Mouse (Mus musculus): ENCODE measurements around the gene Mgea5. TPM values are rescaled to one million over a fixed set of nuclear protein-coding genes. Genes with fewer than 3 reads are reported as not detected.
"Not testable (repeated sequence)": the region's sequence is repeated elsewhere in the genome, so short reads cannot be mapped to it uniquely, and the experiment has no call there.

Gene Mgea5
- polyA plus RNA-seq, 1 experiment from 2014 or later, result 88.0 TPM

DNA sequence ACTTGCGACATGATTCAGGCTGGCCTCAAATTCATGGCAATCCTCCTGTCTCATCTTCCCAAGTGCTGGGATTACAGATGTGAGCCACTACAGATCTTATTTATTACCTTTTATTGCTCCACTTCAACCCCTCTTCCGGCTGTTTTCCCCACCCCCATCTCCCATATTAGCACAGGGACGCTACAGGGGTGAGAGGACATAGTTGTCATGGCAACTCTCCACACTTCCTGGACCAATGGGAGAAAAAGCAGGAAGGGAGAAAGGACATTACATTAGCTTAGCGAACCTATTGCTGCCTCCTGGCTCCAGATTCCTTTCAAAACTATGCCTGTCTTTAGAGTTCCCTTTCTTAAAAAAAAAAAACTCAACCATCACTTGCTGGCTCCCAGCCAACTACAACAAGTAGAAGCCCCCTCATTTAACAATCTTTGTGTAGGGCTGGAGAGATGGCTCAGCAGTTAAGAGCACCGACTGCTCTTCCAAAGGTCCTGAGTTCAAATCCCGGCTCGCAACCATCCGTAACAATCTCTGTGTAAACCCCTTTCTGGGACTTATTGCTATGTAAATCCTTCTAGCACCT is 29.1 kb upstream of the Mgea5 start:
- Histone ChIP-seq H3K4me1 (replicated peaks) (peaks cover 47% of the 10 kb centered on the region), H3K27me3 (peaks cover 23% of the 10 kb centered on the region), H3K36me3 (no peaks in the 10 kb centered on the region), H3K27ac (0 out of 2 replicates have a peak overlapping the region, but pooled peaks have one; percentile 12), H3K4me3 (peak overlapping the region; percentile 39), H3K9ac (peak overlapping the region; percentile 67), H3K4me2 (peak overlapping the region; percentile 71), H3K9me3 (no peaks in the 10 kb centered on the region)
- no peak for ATAC-seq (ENCODE audit: low FRiP score)
- 14% methylated on average over 8 of the region's 8 CpGs for WGBS

DNA sequence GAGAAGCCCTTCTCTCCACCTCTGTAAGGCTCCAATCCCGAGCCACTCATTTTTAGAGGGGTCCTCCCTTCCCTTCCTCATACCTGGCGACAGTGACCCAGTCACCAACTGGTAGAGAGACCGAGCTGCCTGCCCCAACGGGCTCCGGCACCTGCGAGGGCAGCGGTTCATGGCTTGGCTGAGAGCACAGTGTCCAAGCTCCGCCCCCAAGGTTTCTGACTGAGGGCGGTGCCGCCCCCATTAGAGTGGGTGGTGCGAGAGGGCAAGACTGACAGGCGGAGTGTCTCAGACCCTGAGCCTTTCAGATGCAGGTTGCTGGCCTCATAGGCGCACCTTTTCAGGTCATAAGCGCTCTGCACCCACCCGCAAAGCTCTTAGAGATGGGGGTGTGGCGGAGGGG is 28.5 kb upstream of the Mgea5 start:
- no peaks in the 10 kb centered on the region for H3K9me3 ChIP-seq
- peaks cover 47% of the 10 kb centered on the region for H3K4me1 ChIP-seq (replicated peaks)
- peak overlapping the region; percentile 39 for H3K4me3 ChIP-seq
- H3K4me2 ChIP-seq, result peak overlapping the region; percentile 71
- peak overlapping the region; percentile 67 for H3K9ac ChIP-seq
- 3% methylated on average over 16 of the region's 16 CpGs for WGBS
- no peaks in the 10 kb centered on the region for H3K36me3 ChIP-seq
- H3K27ac ChIP-seq, result 0 out of 2 replicates have a peak overlapping the region, but pooled peaks have one; percentile 12
- H3K27me3 ChIP-seq, result peaks cover 20% of the 10 kb centered on the region
- ATAC-seq (ENCODE audit: low FRiP score), result peak; percentile 25; the same call in 1 of the 2 replicates

DNA sequence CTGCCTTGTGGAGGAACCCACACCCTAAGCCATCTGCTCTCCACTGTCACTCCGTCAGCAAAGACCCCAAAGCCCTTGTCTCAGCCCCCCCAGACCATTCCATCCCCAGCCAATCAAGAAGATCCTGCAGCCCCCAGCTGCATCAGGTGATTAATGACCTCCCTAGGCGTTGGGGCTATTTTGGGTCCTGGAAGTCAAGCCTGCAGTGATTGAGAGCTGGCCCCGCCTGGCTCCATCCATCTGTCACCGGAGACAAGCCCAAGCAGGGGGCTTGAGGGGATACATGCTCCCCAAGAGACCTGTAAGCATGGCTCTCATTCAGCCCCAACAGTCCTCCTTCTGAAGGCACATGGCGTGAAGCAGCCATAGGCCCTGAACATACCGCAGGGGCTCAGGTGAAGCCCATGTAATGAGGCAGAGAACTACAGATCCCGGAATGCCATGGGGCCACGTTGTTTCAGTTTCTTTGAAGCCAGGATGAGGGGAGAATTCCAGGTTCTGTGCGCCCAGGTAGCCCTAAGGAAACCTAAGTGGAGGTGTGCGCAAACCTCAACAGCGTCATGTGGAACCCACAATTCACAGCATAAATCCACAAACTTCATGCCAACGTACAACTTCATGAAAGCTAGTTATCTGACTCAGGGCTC is 27.5 kb upstream of the Mgea5 start:
- H3K27ac ChIP-seq, result no peak overlapping the region
- WGBS, result 50% methylated on average over 12 of the region's 12 CpGs
- H3K4me3 ChIP-seq, result no peak overlapping the region
- peaks cover 20% of the 10 kb centered on the region for H3K27me3 ChIP-seq
- H3K9me3 ChIP-seq, result no peaks in the 10 kb centered on the region
- ATAC-seq (ENCODE audit: low FRiP score), result no peak
- no peaks in the 10 kb centered on the region for H3K36me3 ChIP-seq
- H3K4me1 ChIP-seq (replicated peaks), result peaks cover 40% of the 10 kb centered on the region
- H3K4me2 ChIP-seq, result no peak overlapping the region
- no peak overlapping the region for H3K9ac ChIP-seq

DNA sequence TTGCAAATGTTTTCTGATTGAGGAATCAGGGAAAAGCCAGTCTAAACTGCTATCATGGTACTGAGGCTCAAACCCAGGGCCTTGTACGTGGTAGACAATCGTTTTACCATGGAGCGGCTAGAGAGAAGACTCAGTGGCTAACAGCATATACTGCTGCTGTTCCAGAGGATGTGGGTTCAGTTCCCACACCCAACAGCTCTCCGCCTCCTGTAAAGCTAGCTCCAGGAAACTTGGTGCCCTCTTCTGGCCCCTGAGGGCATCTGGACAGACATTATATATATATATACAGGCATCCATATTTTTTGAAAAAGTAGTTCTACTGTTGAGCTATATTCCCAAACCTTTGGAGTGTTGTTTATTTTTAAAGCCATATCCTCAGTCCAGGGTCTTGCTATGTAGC is 24.1 kb upstream of the Mgea5 start:
- Histone ChIP-seq H3K27ac (no peak overlapping the region), H3K27me3 (no peaks in the 10 kb centered on the region), H3K9ac (no peak overlapping the region), H3K36me3 (no peaks in the 10 kb centered on the region), H3K9me3 (no peaks in the 10 kb centered on the region), H3K4me2 (no peak overlapping the region), H3K4me1 (replicated peaks) (peaks cover 33% of the 10 kb centered on the region), H3K4me3 (no peak overlapping the region)
- WGBS, result 97% methylated on average over 4 of the region's 4 CpGs
- ATAC-seq (ENCODE audit: low FRiP score), result no peak

DNA sequence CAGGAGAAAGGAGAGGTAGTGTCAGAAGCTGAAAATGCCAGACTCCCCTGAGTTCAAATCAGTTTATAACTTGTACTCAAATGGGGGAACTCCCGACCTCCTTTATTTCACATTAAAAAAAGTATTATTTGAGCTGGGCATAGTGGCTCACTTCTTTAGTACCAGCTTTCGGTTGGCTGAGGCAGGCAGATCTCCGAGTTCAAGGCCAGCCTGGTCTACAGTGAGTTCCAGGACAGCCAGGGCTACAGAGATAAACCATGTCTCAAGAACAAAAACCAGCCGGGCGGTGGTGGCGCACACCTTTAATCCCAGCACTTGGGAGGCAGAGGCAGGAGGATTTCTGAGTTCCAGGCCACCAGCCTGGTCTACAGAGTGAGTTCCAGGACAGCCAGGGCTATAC is 22.2 kb upstream of the Mgea5 start:
- not testable (repeated sequence) for H3K4me3 ChIP-seq; H3K27me3 ChIP-seq; H3K9ac ChIP-seq; H3K4me2 ChIP-seq; ATAC-seq (ENCODE audit: low FRiP score); H3K9me3 ChIP-seq; H3K27ac ChIP-seq; H3K36me3 ChIP-seq
- peaks cover 14% of the 10 kb centered on the region; the same call in 1 of the 2 replicates for H3K4me1 ChIP-seq (replicated peaks)
- 93% methylated on average over 6 of the region's 6 CpGs for WGBS

DNA sequence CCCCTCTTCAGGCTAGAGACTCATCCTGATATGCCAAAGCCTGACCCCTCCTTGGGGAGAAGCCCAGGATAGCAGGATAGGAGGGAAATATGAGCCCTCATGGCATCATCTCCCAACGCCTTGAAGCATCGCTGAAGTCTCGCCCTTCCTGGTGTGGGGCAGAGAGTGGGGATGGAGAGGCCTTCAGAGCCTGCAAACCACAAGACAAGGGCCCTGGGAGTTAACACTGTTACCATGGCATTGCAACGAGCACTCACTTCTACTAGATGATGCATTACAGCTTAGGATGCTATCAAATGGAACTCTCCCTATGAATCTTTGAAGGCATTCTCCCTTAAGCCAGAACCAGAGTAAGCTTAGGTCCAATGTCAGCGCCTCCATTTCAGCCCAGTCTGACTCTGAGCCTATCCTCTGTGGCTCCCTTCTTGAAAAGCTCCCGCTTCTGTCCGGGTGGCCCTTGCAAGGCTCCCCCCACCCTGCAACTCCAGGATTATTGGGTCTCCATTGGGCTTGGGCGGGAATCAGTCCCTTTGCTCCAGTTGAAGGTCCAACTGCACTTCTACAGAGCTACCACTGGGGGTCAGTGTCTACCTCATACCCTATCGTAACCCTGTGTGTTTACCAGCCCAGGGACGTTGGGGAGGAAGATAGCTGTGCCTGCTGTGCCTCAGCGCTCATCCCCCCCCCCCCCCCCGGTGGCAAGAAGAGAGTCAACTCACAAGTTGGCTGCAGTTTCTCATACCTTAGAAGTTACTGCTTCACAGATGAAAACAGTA is 21.1 kb upstream of the Mgea5 start:
- Histone ChIP-seq H3K9ac (no peak overlapping the region), H3K36me3 (no peaks in the 10 kb centered on the region), H3K27me3 (no peaks in the 10 kb centered on the region), H3K4me1 (replicated peaks) (peaks cover 13% of the 10 kb centered on the region; the same call in 1 of the 2 replicates), H3K9me3 (no peaks in the 10 kb centered on the region), H3K4me3 (no peak overlapping the region), H3K27ac (no peak overlapping the region), H3K4me2 (no peak overlapping the region)
- WGBS, result 23% methylated on average over 12 of the region's 12 CpGs
- ATAC-seq (ENCODE audit: low FRiP score), result peak; percentile 13; the same call in 1 of the 2 replicates

DNA sequence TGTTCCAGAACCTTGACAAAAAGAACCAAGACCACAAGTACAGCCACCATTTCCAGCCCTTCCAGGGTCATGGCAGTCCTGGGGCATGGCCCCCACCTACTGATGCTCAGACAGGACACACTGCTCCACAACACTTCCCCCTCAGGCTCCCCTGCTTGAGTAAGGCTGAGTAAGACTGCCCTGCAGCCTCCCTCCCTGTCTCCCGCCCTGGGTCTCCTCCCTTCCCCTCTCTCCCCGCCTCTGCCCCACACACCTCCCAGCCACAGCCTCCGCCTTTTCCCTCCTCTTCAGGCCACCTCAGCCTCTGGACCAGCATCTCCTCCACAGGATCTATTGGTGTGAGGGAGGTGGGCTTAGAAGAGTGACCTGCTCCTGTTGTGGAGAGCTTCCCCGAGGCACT is 19.8 kb upstream of the Mgea5 start:
- ATAC-seq (ENCODE audit: low FRiP score), result no peak
- Histone ChIP-seq H3K4me3 (no peak overlapping the region), H3K9ac (no peak overlapping the region; the same call in 1 of the 2 replicates), H3K36me3 (no peaks in the 10 kb centered on the region), H3K27ac (no peak overlapping the region), H3K4me1 (replicated peaks) (peaks cover 13% of the 10 kb centered on the region; the same call in 1 of the 2 replicates), H3K4me2 (no peak overlapping the region), H3K9me3 (no peaks in the 10 kb centered on the region), H3K27me3 (no peaks in the 10 kb centered on the region)
- 28% methylated on average over 4 of the region's 4 CpGs for WGBS

DNA sequence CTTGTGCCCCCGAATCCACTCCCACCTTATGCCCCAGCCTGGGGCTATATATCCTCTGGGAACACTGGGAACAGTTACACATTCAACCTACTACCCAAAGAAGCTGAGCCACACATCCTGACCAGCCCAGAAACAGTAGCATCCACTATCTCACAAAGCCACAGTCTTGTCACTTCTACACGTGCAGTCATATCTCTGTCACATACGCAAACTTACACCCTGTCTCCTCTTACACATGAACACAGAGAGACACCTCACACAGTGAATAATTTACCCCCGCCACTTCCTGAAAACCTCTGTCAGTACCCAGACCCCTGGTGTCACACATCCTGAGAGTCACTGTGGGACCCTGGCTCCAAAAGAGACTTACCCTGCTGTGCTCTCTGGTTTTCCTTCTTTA is 19.1 kb upstream of the Mgea5 start:
- Histone ChIP-seq H3K27me3 (no peaks in the 10 kb centered on the region), H3K9me3 (0 out of 2 replicates have a peak, but pooled peaks cover 3% of the 10 kb centered on the region), H3K4me1 (replicated peaks) (peaks cover 13% of the 10 kb centered on the region; the same call in 1 of the 2 replicates), H3K4me3 (no peak overlapping the region), H3K27ac (no peak overlapping the region), H3K4me2 (no peak overlapping the region), H3K9ac (no peak overlapping the region), H3K36me3 (no peaks in the 10 kb centered on the region)
- WGBS, result 74% methylated on average over 4 of the region's 4 CpGs
- ATAC-seq (ENCODE audit: low FRiP score), result no peak

DNA sequence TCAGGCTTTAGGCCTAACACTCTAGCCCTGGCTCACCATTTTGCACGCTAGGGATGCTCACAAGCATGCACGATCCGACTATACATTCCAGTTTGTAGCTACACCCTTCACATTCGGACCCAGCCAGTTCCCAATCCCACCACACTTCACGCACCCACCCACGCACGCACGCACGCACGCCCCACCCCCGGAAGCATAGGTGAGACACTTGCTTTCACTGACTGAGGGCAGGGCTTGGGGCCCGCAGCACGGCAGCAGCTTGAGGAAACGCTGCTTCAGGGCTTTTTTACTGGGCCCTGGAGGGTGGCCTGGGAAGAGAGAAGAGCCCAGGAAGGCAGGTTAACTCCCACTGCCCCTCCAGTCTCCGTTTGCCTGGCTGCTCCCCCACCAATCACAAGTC is 13.2 kb upstream of the Mgea5 start:
- H3K9me3 ChIP-seq, result 0 out of 2 replicates have a peak, but pooled peaks cover 3% of the 10 kb centered on the region
- ATAC-seq (ENCODE audit: low FRiP score), result no peak
- WGBS, result 79% methylated on average over 15 of the region's 15 CpGs
- no peaks in the 10 kb centered on the region for H3K36me3 ChIP-seq
- no peak overlapping the region for H3K4me3 ChIP-seq
- peaks cover 13% of the 10 kb centered on the region for H3K4me1 ChIP-seq (replicated peaks)
- no peak overlapping the region for H3K9ac ChIP-seq
- 0 out of 2 replicates have a peak, but pooled peaks cover 3% of the 10 kb centered on the region for H3K27me3 ChIP-seq
- H3K27ac ChIP-seq, result no peak overlapping the region
- H3K4me2 ChIP-seq, result no peak overlapping the region

DNA sequence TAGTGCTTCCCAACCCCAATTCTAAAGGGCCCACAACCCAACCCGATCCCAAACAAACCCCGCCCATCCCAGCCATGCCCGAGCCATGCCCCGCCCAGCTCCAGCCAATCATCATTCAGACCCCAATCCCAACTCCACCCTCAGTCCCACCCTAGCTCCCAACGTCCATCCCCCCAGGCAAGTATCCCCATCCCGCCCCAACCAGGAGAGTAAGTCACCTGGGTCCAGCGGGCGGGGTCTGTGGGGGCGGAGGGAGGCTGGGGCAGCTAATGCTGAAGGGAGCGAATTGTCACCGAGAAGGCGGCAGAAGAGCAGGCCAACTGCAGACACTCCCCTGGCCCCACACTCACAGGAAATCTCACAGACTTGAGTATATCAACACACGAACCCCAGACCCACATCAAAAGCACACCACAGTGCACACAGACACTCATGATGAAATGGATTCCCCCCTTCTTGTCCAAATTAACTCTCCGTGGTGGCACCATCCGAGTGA is 12.5 kb upstream of the Mgea5 start:
- 13% methylated on average over 15 of the region's 15 CpGs for WGBS
- Histone ChIP-seq H3K36me3 (no peaks in the 10 kb centered on the region), H3K4me1 (replicated peaks) (peaks cover 13% of the 10 kb centered on the region), H3K27ac (no peak overlapping the region), H3K27me3 (0 out of 2 replicates have a peak, but pooled peaks cover 3% of the 10 kb centered on the region), H3K9me3 (0 out of 2 replicates have a peak, but pooled peaks cover 3% of the 10 kb centered on the region), H3K4me2 (peak overlapping the region; percentile 44), H3K4me3 (no peak overlapping the region; the same call in 1 of the 2 replicates), H3K9ac (no peak overlapping the region)
- ATAC-seq (ENCODE audit: low FRiP score), result no peak

DNA sequence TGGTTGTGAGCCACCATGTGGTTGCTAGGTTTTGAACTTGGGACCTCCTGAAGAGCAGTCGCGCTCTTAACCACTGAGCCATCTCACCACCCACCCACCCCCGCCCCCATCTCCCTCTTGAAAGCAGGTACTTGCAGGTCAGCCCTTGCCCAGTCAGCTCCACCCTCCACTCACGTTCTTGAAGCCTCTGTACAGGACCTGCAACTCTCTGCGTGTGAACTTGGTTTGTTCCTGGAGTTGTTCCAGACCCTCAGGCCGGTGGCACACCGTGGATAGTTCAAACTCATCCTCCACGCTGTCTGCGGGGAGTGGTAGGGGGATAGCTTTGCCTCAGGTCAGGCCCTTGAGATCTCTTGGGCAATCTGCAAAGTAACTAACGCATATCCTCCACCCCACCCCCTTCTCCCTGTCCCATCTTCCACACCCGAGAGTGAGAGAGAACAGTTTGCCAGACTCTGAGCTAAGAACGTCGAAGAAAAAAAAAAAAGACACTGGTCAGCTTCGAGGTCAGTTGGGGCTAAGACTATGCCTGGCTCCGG is 11.8 kb upstream of the Mgea5 start:
- WGBS, result 31% methylated on average over 15 of the region's 15 CpGs
- H3K9me3 ChIP-seq, result 0 out of 2 replicates have a peak, but pooled peaks cover 3% of the 10 kb centered on the region
- H3K27me3 ChIP-seq, result 0 out of 2 replicates have a peak, but pooled peaks cover 3% of the 10 kb centered on the region
- H3K36me3 ChIP-seq, result no peaks in the 10 kb centered on the region
- no peak overlapping the region for H3K4me3 ChIP-seq
- H3K27ac ChIP-seq, result no peak overlapping the region
- ATAC-seq (ENCODE audit: low FRiP score), result no peak
- H3K9ac ChIP-seq, result no peak overlapping the region
- peak overlapping the region; percentile 44 for H3K4me2 ChIP-seq
- H3K4me1 ChIP-seq (replicated peaks), result peaks cover 13% of the 10 kb centered on the region

DNA sequence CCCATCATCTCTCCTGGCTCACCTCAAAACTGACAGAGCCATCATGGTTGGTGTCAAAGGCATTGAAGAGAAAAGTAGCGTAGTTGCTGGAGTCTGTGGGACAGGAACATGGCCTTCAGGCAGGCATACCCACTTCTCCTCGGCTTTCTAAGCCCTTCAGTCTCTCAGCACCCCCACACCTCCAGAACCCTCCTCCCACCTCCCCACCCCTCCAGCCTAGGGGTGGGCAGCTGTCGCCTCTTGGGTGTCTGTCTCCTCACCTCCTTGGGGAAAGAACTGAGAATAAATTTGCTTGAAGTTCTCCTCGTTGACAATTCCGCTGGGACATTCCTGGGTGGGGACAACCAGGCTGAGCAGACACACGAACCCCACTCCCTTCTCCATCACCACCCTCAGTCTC is 11.1 kb upstream of the Mgea5 start:
- Histone ChIP-seq H3K27ac (no peak overlapping the region), H3K9ac (no peak overlapping the region), H3K4me3 (no peak overlapping the region), H3K9me3 (0 out of 2 replicates have a peak, but pooled peaks cover 3% of the 10 kb centered on the region), H3K27me3 (0 out of 2 replicates have a peak, but pooled peaks cover 3% of the 10 kb centered on the region), H3K36me3 (no peaks in the 10 kb centered on the region), H3K4me2 (no peak overlapping the region), H3K4me1 (replicated peaks) (peaks cover 13% of the 10 kb centered on the region)
- WGBS, result 85% methylated on average over 6 of the region's 6 CpGs
- ATAC-seq (ENCODE audit: low FRiP score), result no peak
